Mouse (Mus musculus): ENCODE measurements around the gene Wdr83. TPM values are rescaled to one million over a fixed set of nuclear protein-coding genes. Genes with fewer than 3 reads are reported as not detected.
"Not testable (repeated sequence)": the region's sequence is repeated elsewhere in the genome, so short reads cannot be mapped to it uniquely, and the experiment has no call there.

The Wdr83 gene
- 64.9 and 86.6 TPM in 2 replicates for polyA plus RNA-seq (2012; rRNA removed)

- TF ChIP-seq POLR2A (IDR thresholded peaks at IDR 0.05; ENCODE audit: borderline replicate concordance, extremely low read depth, insufficient read depth, insufficient read length, poor library complexity, severe bottlenecking): no peak
- TF ChIP-seq CTCF (IDR thresholded peaks at IDR 0.05; ENCODE audit: borderline replicate concordance, extremely low read depth, insufficient read depth, insufficient read length): no peak
- DNase-seq (ENCODE audit: low read depth): no peak
These were observed at the start of gene Wdr83 for GRCm38 (mm10) chr8:85081216-85081555. Wdr83 (minus strand) TSS chr8:85081306.

DNA sequence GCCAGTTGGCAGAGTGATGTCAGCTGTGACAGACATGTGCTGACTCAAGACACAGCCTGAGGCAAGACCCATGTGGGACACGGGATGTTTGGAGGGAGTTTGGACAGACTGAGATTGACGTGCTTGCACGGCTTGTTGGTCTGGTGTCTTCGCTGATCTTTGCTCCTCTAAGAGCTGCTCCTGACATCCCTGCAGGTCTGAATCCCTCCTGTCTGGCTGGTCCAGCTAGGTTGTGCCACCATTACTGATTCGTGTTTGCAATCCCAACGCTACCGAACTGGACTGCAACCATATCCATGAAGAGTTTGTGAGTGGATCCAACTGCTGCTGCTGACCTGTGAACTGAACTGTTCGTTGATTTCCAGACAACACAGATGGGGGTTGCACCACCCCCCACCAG, 42.6 kb upstream of the Wdr83 start:
- no peak for DNase-seq (ENCODE audit: low read depth)

GRCm38 (mm10) chr8:85122995-85123394, 41.9 kb upstream of the Wdr83 start, which contains the start of gene Zfp791:
Zfp791 (minus strand) TSS chr8:85123095.
- TF ChIP-seq POLR2A (IDR thresholded peaks at IDR 0.05; ENCODE audit: borderline replicate concordance, extremely low read depth, insufficient read depth, insufficient read length, poor library complexity, severe bottlenecking) (no peak), CTCF (IDR thresholded peaks at IDR 0.05; ENCODE audit: borderline replicate concordance, extremely low read depth, insufficient read depth, insufficient read length) (no peak)
- DNase-seq (ENCODE audit: low read depth): no peak

More for the DNA sequence above, 42.6 kb upstream of the Wdr83 start:
- TF ChIP-seq POLR2A (IDR thresholded peaks at IDR 0.05; ENCODE audit: borderline replicate concordance, extremely low read depth, insufficient read depth, insufficient read length, poor library complexity, severe bottlenecking) (no peak), CTCF (IDR thresholded peaks at IDR 0.05; ENCODE audit: borderline replicate concordance, extremely low read depth, insufficient read depth, insufficient read length) (no peak)

- not testable (repeated sequence) for DNase-seq (ENCODE audit: low read depth)
These were observed 39.1 kb upstream of the Wdr83 start for GRCm38 (mm10) chr8:85120251-85120650.

DNA sequence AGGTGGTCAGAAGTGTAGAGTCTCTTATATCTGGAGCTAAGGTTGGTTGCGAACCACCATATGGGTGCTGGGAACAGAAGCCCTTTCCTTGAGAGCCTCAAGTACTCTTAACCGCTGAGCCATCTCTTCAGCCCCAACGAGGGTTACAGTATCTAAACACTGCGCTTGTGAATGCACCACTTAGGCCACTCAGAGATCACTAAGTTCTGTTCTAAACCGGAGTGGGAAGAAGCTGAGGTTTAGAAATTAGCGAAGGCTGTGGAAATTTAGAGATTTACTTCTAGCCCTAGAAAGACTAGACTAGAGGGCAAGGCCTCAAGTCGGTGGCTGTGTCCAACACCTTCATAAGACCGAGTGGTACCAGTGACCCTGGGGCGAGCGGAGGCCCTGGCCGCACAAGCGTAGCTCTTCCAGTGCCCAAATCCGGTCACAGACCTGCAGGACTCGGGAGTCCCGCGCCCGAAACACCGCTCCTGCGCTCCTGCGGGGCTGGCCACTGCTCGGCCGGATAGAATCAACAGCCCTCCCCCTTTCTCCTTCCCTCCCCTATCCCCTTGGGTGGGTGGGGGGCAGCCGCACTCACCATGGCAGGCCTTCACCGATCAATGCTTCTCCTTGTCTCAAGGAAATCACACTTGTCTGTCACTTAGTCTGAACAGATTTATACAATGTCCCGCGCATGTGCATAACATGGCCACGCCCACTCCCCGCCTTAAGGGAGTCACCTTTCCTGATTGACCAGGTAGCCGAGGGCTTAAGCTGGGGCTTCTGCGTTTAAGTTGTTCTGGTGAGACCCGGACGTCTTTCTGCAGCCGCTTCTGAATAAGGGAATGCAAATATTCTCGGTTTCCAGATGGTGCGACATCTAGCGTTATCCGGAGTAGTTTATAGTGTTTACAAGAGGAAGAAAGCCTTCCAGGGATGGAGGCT, 38.2 kb upstream of the Wdr83 start:
- peak; percentile 48; the same call in 1 of the 2 replicates for TF ChIP-seq CTCF (IDR thresholded peaks at IDR 0.05; ENCODE audit: borderline replicate concordance, extremely low read depth, insufficient read depth, insufficient read length)
- TF ChIP-seq POLR2A (IDR thresholded peaks at IDR 0.05; ENCODE audit: borderline replicate concordance, extremely low read depth, insufficient read depth, insufficient read length, poor library complexity, severe bottlenecking): no peak
- peak; percentile 94 for DNase-seq (ENCODE audit: low read depth)

DNA sequence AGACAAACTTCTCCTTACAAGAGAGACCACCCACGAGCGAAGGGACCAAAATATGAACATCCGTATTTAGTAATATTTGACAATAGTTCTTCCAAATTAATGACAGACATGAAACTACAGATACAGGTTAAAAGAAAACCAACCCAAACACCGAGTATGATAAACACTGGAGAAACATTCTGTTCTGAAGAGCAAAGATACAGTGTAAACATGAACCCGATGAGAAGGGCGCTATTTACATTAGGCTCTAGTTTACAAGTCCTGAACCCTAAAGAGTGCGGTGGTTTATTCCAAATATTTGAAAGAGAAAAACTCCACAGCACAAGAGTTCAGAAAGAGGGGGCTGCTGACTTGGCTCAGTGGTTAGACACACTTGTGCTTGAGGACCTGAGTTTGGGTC, 35.9 kb upstream of the Wdr83 start:
- DNase-seq (ENCODE audit: low read depth): no peak
- no peak for TF ChIP-seq CTCF (IDR thresholded peaks at IDR 0.05; ENCODE audit: borderline replicate concordance, extremely low read depth, insufficient read depth, insufficient read length)
- no peak for TF ChIP-seq POLR2A (IDR thresholded peaks at IDR 0.05; ENCODE audit: borderline replicate concordance, extremely low read depth, insufficient read depth, insufficient read length, poor library complexity, severe bottlenecking)

DNA sequence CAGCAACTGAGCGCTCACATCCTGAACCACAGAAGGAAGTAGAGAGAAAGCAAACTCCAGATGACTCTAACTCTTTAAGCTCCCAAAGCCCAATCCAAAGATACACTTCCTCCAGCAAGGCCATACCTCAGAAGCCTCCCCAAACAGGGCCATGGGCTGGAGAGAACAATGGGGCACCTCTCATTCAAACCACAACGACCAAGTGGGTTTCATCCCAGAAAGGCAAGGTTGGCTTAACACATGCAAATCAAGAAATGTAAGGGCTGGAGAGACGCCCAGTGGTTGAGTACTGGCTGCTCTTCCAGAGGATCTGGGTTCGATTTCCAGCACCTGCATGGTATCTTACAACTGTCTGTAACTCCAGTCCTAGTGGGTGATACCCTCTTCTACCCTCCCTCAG, 34.4 kb upstream of the Wdr83 start:
- TF ChIP-seq CTCF (IDR thresholded peaks at IDR 0.05; ENCODE audit: borderline replicate concordance, extremely low read depth, insufficient read depth, insufficient read length) (no peak), POLR2A (IDR thresholded peaks at IDR 0.05; ENCODE audit: borderline replicate concordance, extremely low read depth, insufficient read depth, insufficient read length, poor library complexity, severe bottlenecking) (no peak)
- no peak for DNase-seq (ENCODE audit: low read depth)

DNA sequence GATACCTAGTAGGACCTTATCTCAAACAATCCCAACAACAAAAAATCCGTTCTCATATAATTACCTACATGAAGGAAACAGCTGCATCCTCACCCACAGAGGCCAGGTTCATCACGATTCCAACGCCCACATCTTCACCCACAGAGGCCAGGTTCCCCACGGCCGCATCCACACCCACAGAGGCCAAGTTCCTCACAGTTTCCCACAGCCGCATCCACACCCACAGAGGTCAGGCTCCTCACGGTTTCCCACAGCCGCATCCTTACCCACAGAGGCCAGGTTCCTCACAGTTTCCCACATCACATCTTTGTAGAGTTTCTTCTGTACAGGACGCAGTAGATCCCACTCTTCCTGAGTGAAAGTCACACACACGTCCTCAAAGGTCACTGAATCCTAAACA, 32.1 kb upstream of the Wdr83 start:
- TF ChIP-seq CTCF (IDR thresholded peaks at IDR 0.05; ENCODE audit: borderline replicate concordance, extremely low read depth, insufficient read depth, insufficient read length) (no peak), POLR2A (IDR thresholded peaks at IDR 0.05; ENCODE audit: borderline replicate concordance, extremely low read depth, insufficient read depth, insufficient read length, poor library complexity, severe bottlenecking) (no peak)
- no peak for DNase-seq (ENCODE audit: low read depth)

DNA sequence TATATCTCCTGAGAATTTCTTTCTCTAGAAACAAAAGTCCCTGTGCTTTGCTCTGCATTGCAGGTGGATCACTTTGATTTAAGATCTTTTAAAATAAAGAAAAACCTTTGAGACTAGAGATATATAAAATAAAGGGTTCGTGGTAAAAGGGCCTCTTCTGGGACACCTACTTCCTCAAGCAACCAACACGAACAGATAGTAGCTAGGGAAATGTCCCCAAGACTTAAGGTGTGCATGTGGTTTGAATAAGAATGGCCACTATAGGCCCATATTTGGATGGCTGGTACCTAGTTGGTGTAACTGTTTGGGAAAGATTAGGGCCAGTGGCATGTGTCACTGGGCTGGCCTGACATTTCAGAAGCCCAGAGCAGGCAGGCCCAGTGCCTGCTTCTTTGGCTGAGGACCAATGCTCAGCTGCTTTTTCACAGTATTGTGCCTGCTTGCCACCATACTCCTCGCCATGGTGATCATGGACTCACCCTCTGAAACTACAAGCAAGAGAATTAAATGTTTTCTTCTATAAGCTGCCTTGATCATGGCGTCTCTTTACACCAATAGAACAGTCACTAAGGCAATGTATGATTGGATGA, 19.1 kb upstream of the Wdr83 start:
- no peak for TF ChIP-seq CTCF (IDR thresholded peaks at IDR 0.05; ENCODE audit: borderline replicate concordance, extremely low read depth, insufficient read depth, insufficient read length)
- no peak for DNase-seq (ENCODE audit: low read depth)

GRCm38 (mm10) chr8:85096850-85097249, 15.7 kb upstream of the Wdr83 start:
- TF ChIP-seq POLR2A (IDR thresholded peaks at IDR 0.05; ENCODE audit: borderline replicate concordance, extremely low read depth, insufficient read depth, insufficient read length, poor library complexity, severe bottlenecking): no peak
- no peak for TF ChIP-seq CTCF (IDR thresholded peaks at IDR 0.05; ENCODE audit: borderline replicate concordance, extremely low read depth, insufficient read depth, insufficient read length)

DNA sequence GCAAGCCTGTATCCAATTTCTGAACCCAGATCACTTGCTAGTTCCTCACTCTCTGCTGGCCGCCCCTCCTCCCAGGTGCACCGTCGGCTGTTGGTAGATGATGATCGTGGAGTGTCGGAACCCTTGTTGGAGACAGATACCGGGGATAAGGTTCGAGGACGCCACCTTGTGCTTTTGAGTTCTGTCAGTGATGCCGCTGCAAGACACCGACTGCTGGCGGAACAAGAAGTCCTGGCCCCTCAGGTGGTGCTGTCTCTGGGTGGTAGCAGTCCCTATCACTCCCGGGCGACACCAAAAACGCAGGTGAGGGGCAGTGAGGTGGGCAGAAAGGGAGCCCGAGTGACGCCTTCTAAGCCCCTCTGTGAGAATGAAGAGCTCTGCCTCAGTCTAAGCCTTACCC, 15.1 kb upstream of the Wdr83 start:
- TF ChIP-seq POLR2A (IDR thresholded peaks at IDR 0.05; ENCODE audit: borderline replicate concordance, extremely low read depth, insufficient read depth, insufficient read length, poor library complexity, severe bottlenecking) (no peak), CTCF (IDR thresholded peaks at IDR 0.05; ENCODE audit: borderline replicate concordance, extremely low read depth, insufficient read depth, insufficient read length) (no peak)
- DNase-seq (ENCODE audit: low read depth): no peak

More at GRCm38 (mm10) chr8:85096850-85097249, 15.7 kb upstream of the Wdr83 start:
- DNase-seq (ENCODE audit: low read depth): no peak

- no peak for DNase-seq (ENCODE audit: low read depth)
- TF ChIP-seq POLR2A (IDR thresholded peaks at IDR 0.05; ENCODE audit: borderline replicate concordance, extremely low read depth, insufficient read depth, insufficient read length, poor library complexity, severe bottlenecking): no peak
- TF ChIP-seq CTCF (IDR thresholded peaks at IDR 0.05; ENCODE audit: borderline replicate concordance, extremely low read depth, insufficient read depth, insufficient read length): no peak
These were observed 14.5 kb upstream of the Wdr83 start for GRCm38 (mm10) chr8:85095566-85095965.
